Mouse (Mus musculus) kidney, adult 2 months (tissue): ENCODE data around the gene Zswim5. TPM values are rescaled to one million over a fixed set of nuclear protein-coding genes. Genes with fewer than 3 reads are reported as not detected.

Source experiments
- DNase-seq: peaks from one replicate; pipeline ENCODE4 v3.0.0; 2021
- H3K27ac ChIP-seq: fragments of 200-500 bp; 2 replicates; pipeline ENCODE4 v1.5.1; 2012; ENCODE audit warnings: low read depth, low read length, control low read depth, inconsistent platforms; ENCODE audit not compliant: insufficient read depth
- H3K27me3 ChIP-seq: fragments of 200-500 bp; replicated peaks from 2 replicates; pipeline ENCODE4 v1.6.1; 2012; ENCODE audit warnings: mild to moderate bottlenecking, moderate library complexity, low read length, inconsistent platforms; ENCODE audit not compliant: control insufficient read depth, insufficient read depth
- H3K36me3 ChIP-seq: fragments of 200-500 bp; 2 replicates; pipeline ENCODE4 v1.6.1; 2012; ENCODE audit warnings: mild to moderate bottlenecking, moderate library complexity, low read length, inconsistent platforms; ENCODE audit not compliant: control insufficient read depth, insufficient read depth
- H3K4me1 ChIP-seq: fragments of 200-500 bp; 2 replicates; pipeline ENCODE4 v1.6.1; 2011; ENCODE audit warnings: low read length; ENCODE audit not compliant: control insufficient read depth, insufficient read depth
- H3K4me3 ChIP-seq: fragments of 200-500 bp; 2 replicates; pipeline ENCODE4 v1.5.1; 2011; ENCODE audit warnings: mild to moderate bottlenecking, low read depth, low read length, control low read depth; ENCODE audit not compliant: insufficient read depth
- CTCF ChIP-seq: fragments of 200-500 bp; conservative IDR thresholded peaks from 2 replicates; pipeline ENCODE4 v1.5.1; 2011; ENCODE audit warnings: low read depth, mild to moderate bottlenecking, control low read depth, low read length, moderate library complexity, mixed read lengths; ENCODE audit not compliant: insufficient read depth, insufficient read length
- POLR2A ChIP-seq: fragments of 200-500 bp; IDR thresholded peaks from one replicate; pipeline ENCODE4 v1.6.1; 2011; ENCODE audit warnings: low read depth, low read length, control low read depth
- WGBS: fragments of 180-500 bp; shearing (Covaris S2); methylation state at CpG from one replicate; pipeline ENCODE4 v1.1.7; 2018; 5-methylcytosine and 5-hydroxymethylcytosine counted together
- polyA plus RNA-seq: library from polyadenylated mRNA; depleted of rRNA; stranded (reverse); fragments of >200 nt; gene quantifications from 2 replicates; pipeline ENCODE4 v1.2.3, GENCODE M21; 2012

The Zswim5 gene
- polyA plus RNA-seq, 1 experiment: 7.4 TPM

GRCm38 (mm10) chr4:117004649-117005048, 127.5 kb downstream of the Zswim5 start:
- no peak for DNase-seq
- no peak overlapping the region for H3K27ac ChIP-seq
- 94% methylated on average over 4 of the region's 4 CpGs for WGBS
- H3K4me3 ChIP-seq: no peak overlapping the region
- H3K36me3 ChIP-seq: no peaks in the 10 kb centered on the region
- no peaks in the 10 kb centered on the region for H3K4me1 ChIP-seq
- H3K27me3 ChIP-seq: no peaks in the 10 kb centered on the region
- no peak for TF ChIP-seq CTCF
- no peak for TF ChIP-seq POLR2A

- no peaks in the 10 kb centered on the region for H3K27me3 ChIP-seq
- no peak overlapping the region for H3K4me3 ChIP-seq
- no peak for DNase-seq
- H3K36me3 ChIP-seq: no peaks in the 10 kb centered on the region
- no peak overlapping the region for H3K27ac ChIP-seq
- TF ChIP-seq CTCF: no peak
- TF ChIP-seq POLR2A: no peak
- 76% methylated on average over 7 of the region's 7 CpGs for WGBS
- no peaks in the 10 kb centered on the region for H3K4me1 ChIP-seq
Observed at GRCm38 (mm10) chr4:117005611-117006400, 128.6 kb downstream of the Zswim5 start.

- Histone ChIP-seq H3K36me3 (no peaks in the 10 kb centered on the region), H3K4me3 (no peak overlapping the region), H3K27me3 (no peaks in the 10 kb centered on the region), H3K4me1 (no peaks in the 10 kb centered on the region), H3K27ac (no peak overlapping the region)
- 71% methylated on average over 3 of the region's 3 CpGs for WGBS
- DNase-seq: no peak
- TF ChIP-seq CTCF (no peak), POLR2A (no peak)
Observed at GRCm38 (mm10) chr4:117007058-117007457, 129.9 kb downstream of the Zswim5 start.

- Histone ChIP-seq H3K27me3 (no peaks in the 10 kb centered on the region), H3K4me1 (no peaks in the 10 kb centered on the region), H3K4me3 (no peak overlapping the region), H3K27ac (no peak overlapping the region), H3K36me3 (no peaks in the 10 kb centered on the region)
- 83% methylated on average over 5 of the region's 5 CpGs for WGBS
- DNase-seq: no peak
- TF ChIP-seq POLR2A (no peak), CTCF (no peak)
Observed at GRCm38 (mm10) chr4:117010231-117010630, 133.1 kb downstream of the Zswim5 start.

- WGBS: 86% methylated on average over 6 of the region's 6 CpGs
- Histone ChIP-seq H3K27ac (no peak overlapping the region), H3K4me1 (no peaks in the 10 kb centered on the region), H3K36me3 (no peaks in the 10 kb centered on the region), H3K4me3 (no peak overlapping the region), H3K27me3 (no peaks in the 10 kb centered on the region)
- DNase-seq: no peak
- no peak for TF ChIP-seq CTCF
- TF ChIP-seq POLR2A: no peak
Observed at GRCm38 (mm10) chr4:117013596-117013995, 136.4 kb downstream of the Zswim5 start.

- Histone ChIP-seq H3K27me3 (no peaks in the 10 kb centered on the region), H3K4me1 (no peaks in the 10 kb centered on the region), H3K27ac (no peak overlapping the region), H3K4me3 (no peak overlapping the region), H3K36me3 (no peaks in the 10 kb centered on the region)
- TF ChIP-seq POLR2A (no peak), CTCF (no peak)
- WGBS: 63% methylated on average over 4 of the region's 4 CpGs
- DNase-seq: no peak
Observed at GRCm38 (mm10) chr4:117014901-117015415, 137.8 kb downstream of the Zswim5 start.

- no peak for DNase-seq
- Histone ChIP-seq H3K27me3 (no peaks in the 10 kb centered on the region), H3K4me3 (no peak overlapping the region), H3K27ac (no peak overlapping the region), H3K4me1 (no peaks in the 10 kb centered on the region; the same call in 1 of the 2 replicates), H3K36me3 (no peaks in the 10 kb centered on the region)
- WGBS: 74% methylated on average over 2 of the region's 2 CpGs
- no peak for TF ChIP-seq POLR2A
- TF ChIP-seq CTCF: no peak
Observed at GRCm38 (mm10) chr4:117017738-117018137, 140.6 kb downstream of the Zswim5 start.
